Mouse (Mus musculus): ENCODE results near the gene Vav3.

The Vav3 gene

GRCm38 (mm10) chr3:109499861-109500456 lies 159.5 kb downstream of the Vav3 start:
- no peak for DNase-seq (ENCODE audit: low spot score in 2 of 2)

GRCm38 (mm10) chr3:109509784-109510183 lies 169.3 kb downstream of the Vav3 start:
- no peak for DNase-seq (ENCODE audit: low spot score in 2 of 2)

- DNase-seq (ENCODE audit: low spot score in 2 of 2) = no peak
These were observed 171.4 kb downstream of the Vav3 start for GRCm38 (mm10) chr3:109511849-109512248.

GRCm38 (mm10) chr3:109515479-109515878 lies 175.0 kb downstream of the Vav3 start:
- no peak for DNase-seq (ENCODE audit: low spot score in 2 of 2)

GRCm38 (mm10) chr3:109516372-109516771 lies 175.9 kb downstream of the Vav3 start:
- DNase-seq (ENCODE audit: low spot score in 2 of 2) = no peak

- DNase-seq (ENCODE audit: low spot score in 2 of 2) = no peak
These were observed 181.7 kb downstream of the Vav3 start for GRCm38 (mm10) chr3:109522115-109522514.

GRCm38 (mm10) chr3:109525825-109526224 lies 185.4 kb downstream of the Vav3 start:
- no peak for DNase-seq (ENCODE audit: low spot score in 2 of 2)

GRCm38 (mm10) chr3:109526246-109526645 lies 185.8 kb downstream of the Vav3 start:
- DNase-seq (ENCODE audit: low spot score in 2 of 2) = peak; percentile 76 to 85

GRCm38 (mm10) chr3:109526651-109527050 lies 186.2 kb downstream of the Vav3 start:
- DNase-seq (ENCODE audit: low spot score in 2 of 2) = no peak

- DNase-seq (ENCODE audit: low spot score in 2 of 2) = no peak
These were observed 188.2 kb downstream of the Vav3 start for GRCm38 (mm10) chr3:109528688-109529087.

- DNase-seq (ENCODE audit: low spot score in 2 of 2) = no peak
These were observed 197.2 kb downstream of the Vav3 start for GRCm38 (mm10) chr3:109537686-109538085.

GRCm38 (mm10) chr3:109540009-109540408 lies 199.6 kb downstream of the Vav3 start:
- no peak for DNase-seq (ENCODE audit: low spot score in 2 of 2)

GRCm38 (mm10) chr3:109544476-109545221 lies 204.2 kb downstream of the Vav3 start:
- DNase-seq (ENCODE audit: low spot score in 2 of 2) = no peak

- DNase-seq (ENCODE audit: low spot score in 2 of 2) = no peak
These were observed 216.9 kb downstream of the Vav3 start for GRCm38 (mm10) chr3:109557329-109557728.

GRCm38 (mm10) chr3:109561295-109561694 lies 220.8 kb downstream of the Vav3 start:
- no peak for DNase-seq (ENCODE audit: low spot score in 2 of 2)

GRCm38 (mm10) chr3:109561776-109562175 lies 221.3 kb downstream of the Vav3 start:
- DNase-seq (ENCODE audit: low spot score in 2 of 2) = no peak

GRCm38 (mm10) chr3:109562268-109562667 lies 221.8 kb downstream of the Vav3 start:
- DNase-seq (ENCODE audit: low spot score in 2 of 2) = no peak

GRCm38 (mm10) chr3:109564443-109564842 lies 224.0 kb downstream of the Vav3 start:
- DNase-seq (ENCODE audit: low spot score in 2 of 2) = no peak

- DNase-seq (ENCODE audit: low spot score in 2 of 2) = no peak
These were observed 228.3 kb downstream of the Vav3 start for GRCm38 (mm10) chr3:109568542-109569265.

GRCm38 (mm10) chr3:109571483-109571882 lies 231.0 kb downstream of the Vav3 start:
- no peak for DNase-seq (ENCODE audit: low spot score in 2 of 2)

- no peak for DNase-seq (ENCODE audit: low spot score in 2 of 2)
These were observed 232.4 kb downstream of the Vav3 start for GRCm38 (mm10) chr3:109572871-109573270.

- no peak for DNase-seq (ENCODE audit: low spot score in 2 of 2)
These were observed 233.2 kb downstream of the Vav3 start for GRCm38 (mm10) chr3:109573549-109574146.

Data from frontal cortex, postnatal 25 days (tissue).